In the genomic region with DNA sequence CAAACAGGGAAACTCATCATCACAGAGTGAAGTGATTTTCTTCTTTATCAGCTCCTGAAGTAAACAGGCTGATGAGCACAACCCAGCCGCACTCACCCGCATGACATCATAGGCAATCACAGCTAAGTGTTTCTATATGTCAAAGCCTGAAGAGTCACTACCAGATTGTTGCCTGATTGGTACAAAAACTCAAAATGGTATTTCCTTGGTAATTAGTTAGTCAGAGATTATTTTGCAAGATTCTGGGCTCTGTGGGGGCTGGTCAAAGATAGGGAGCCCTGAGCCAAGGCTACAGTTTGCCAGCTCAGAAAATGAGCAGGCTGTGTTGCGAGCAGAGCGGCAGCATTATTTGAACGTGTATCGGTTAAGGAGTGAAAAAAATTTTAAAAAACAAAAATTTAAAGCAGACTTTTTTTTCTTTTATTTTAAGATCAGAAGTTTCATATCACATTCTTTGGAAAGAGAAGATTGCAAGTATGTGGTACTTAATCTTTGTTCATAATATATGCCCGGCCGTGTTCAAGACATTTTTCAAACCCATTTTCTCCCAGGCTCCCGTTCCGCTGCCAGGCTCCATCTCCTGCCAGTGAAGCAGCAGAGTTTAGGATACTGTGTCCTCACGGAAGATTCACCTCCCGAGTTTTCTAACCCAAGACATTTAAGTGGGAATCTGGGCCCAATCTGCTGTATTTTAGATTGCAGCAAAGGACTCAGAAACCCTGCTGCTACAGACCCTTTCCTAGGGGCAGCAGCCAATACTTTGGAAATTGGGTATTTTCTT, we compare ENCODE assay signal across 17 mouse cellular contexts.
DNase-seq lines count a peak whose midpoint lies in the region; ATAC-seq and TF ChIP-seq lines count a peak whose summit lies in the region.
"Had no signal": no experiment of that assay in that cellular context is flagged by ENCODE, and none has a peak within 500 bp of the region (broad histone marks: within the 10 kb centered on the region; RNA-seq: fewer than 3 reads in every experiment).

No protein-coding gene starts in this region.

- no peak for TF ChIP-seq EP300 in liver, postnatal 0 days (IDR thresholded peaks at IDR 0.05; ENCODE audit: low read depth)

- peak overlapping the region; percentile 38 for H3K4me3 ChIP-seq in left cerebral cortex, adult 2 months
- H3K4me3 ChIP-seq in liver, postnatal 0 days (ENCODE audit: low read depth, low read length): no peak overlapping the region
- H3K4me3 ChIP-seq: heart, embryonic 15.5 days; hindbrain, embryonic 13.5 days; limb, embryonic 10.5 days; neural tube, embryonic 12.5 days had no signal

- 76% methylated on average over 12 of the region's 12 CpGs for WGBS in liver, postnatal 0 days (ENCODE audit: insufficient replicate concordance)

- TF ChIP-seq CTCF in left cerebral cortex, adult 2 months (IDR thresholded peaks at IDR 0.05): no peak
- TF ChIP-seq CTCF in liver, postnatal 0 days (IDR thresholded peaks at IDR 0.05; ENCODE audit: low read depth): no peak

- ATAC-seq in liver, postnatal 0 days: no peak
- ATAC-seq: midbrain, embryonic 16.5 days had no signal

- no peaks in the 10 kb centered on the region for H3K36me3 ChIP-seq in liver, postnatal 0 days (replicated peaks; ENCODE audit: insufficient read depth, low read length)
- H3K36me3 ChIP-seq: heart, embryonic 15.5 days; hindbrain, embryonic 13.5 days; limb, embryonic 10.5 days; neural tube, embryonic 12.5 days had no signal

- peak; percentile 16 to 41 for DNase-seq in left cerebral cortex, adult 2 months (ENCODE audit: extremely low spot score in 1 of 2, low spot score in 2 of 2)
- DNase-seq in left cerebral cortex, postnatal 4 days: no peak
- DNase-seq in frontal cortex, postnatal 10 days (ENCODE audit: low spot score in 2 of 2): peak; percentile 8 to 11
- peak; percentile 46 to 54 for DNase-seq in layer of hippocampus, postnatal 36 days
- peak; percentile 31 for DNase-seq in telencephalon, adult 2 months (ENCODE audit: low read depth, low spot score)
- DNase-seq in liver, postnatal 0 days: no peak
- DNase-seq in embryo, embryonic 9.5 days (ENCODE audit: extremely low spot score): no peak
- DNase-seq in adrenal gland, postnatal 14 days: no peak
- DNase-seq: gastrocnemius, postnatal 25 days; kidney, adult 8-10 months; lung, postnatal 4 days had no signal

- no peaks in the 10 kb centered on the region for H3K9me3 ChIP-seq in liver, postnatal 0 days (ENCODE audit: low read length)
- H3K9me3 ChIP-seq: heart, embryonic 15.5 days; hindbrain, embryonic 13.5 days; limb, embryonic 10.5 days; neural tube, embryonic 12.5 days had no signal

- H3K27ac ChIP-seq in left cerebral cortex, adult 2 months: peak overlapping the region; percentile 60
- no peak overlapping the region for H3K27ac ChIP-seq in liver, postnatal 0 days (ENCODE audit: low read depth)
- H3K27ac ChIP-seq: heart, embryonic 15.5 days; hindbrain, embryonic 13.5 days; limb, embryonic 10.5 days; liver, embryonic 14.5 days; neural tube, embryonic 12.5 days had no signal

- intact Hi-C loops in left cerebral cortex, adult 2 months (cut with DNase I): loop anchor here (2.0 to 5.0 kb wide), 5 partner anchors 92 to 373 kb away; no protein-coding TSS in a partner anchor
- intact Hi-C loops in left cerebral cortex, postnatal 4 days (cut with DNase I): loop anchor here (5.0 kb wide), 1 partner anchor 338 kb away; no protein-coding TSS in a partner anchor

- no peak overlapping the region for H3K9ac ChIP-seq in liver, postnatal 0 days (replicated peaks)
- H3K9ac ChIP-seq: heart, embryonic 15.5 days; hindbrain, embryonic 13.5 days; liver, embryonic 14.5 days; neural tube, embryonic 12.5 days had no signal

- no peak overlapping the region for H3K4me2 ChIP-seq in liver, postnatal 0 days (ENCODE audit: low read depth, low read length)
- H3K4me2 ChIP-seq: heart, embryonic 15.5 days; hindbrain, embryonic 13.5 days; neural tube, embryonic 12.5 days had no signal

- no peaks in the 10 kb centered on the region for H3K4me1 ChIP-seq in liver, postnatal 0 days (ENCODE audit: insufficient read depth)
- H3K4me1 ChIP-seq: heart, embryonic 15.5 days; hindbrain, embryonic 13.5 days; limb, embryonic 10.5 days; neural tube, embryonic 12.5 days had no signal

- no peaks in the 10 kb centered on the region for H3K27me3 ChIP-seq in liver, postnatal 0 days (ENCODE audit: insufficient read depth, low read length)
- H3K27me3 ChIP-seq: heart, embryonic 15.5 days; hindbrain, embryonic 13.5 days; neural tube, embryonic 12.5 days had no signal

Comparison
In these comparisons a context has a peak if more than half of its experiments do, and no peak if none do; other contexts are left out.
1. DNase-seq: peak in left cerebral cortex, adult 2 months (2 of 2), frontal cortex, postnatal 10 days (2 of 2), layer of hippocampus, postnatal 36 days (2 of 2) and telencephalon, adult 2 months (single experiment); none in left cerebral cortex, postnatal 4 days (single experiment), liver, postnatal 0 days (single experiment), embryo, embryonic 9.5 days (single experiment) and adrenal gland, postnatal 14 days (single experiment).